Mouse (Mus musculus) CH12.LX (cell line): ENCODE measurements around the gene Pld5. TPM values are rescaled to one million over a fixed set of nuclear protein-coding genes. Genes with fewer than 3 reads are reported as not detected.

Experiments
- DNase-seq: peaks from one replicate; pipeline ENCODE4 v3.0.0-alpha.2; 2013; ENCODE audit errors: extremely low read depth
- H3K27ac ChIP-seq: 2 replicates; pipeline ENCODE4 v1.5.1; 2012; ENCODE audit warnings: low read depth, mild to moderate bottlenecking, control low read depth, moderate library complexity; ENCODE audit not compliant: insufficient read depth
- H3K27me3 ChIP-seq: replicated peaks from 2 replicates; pipeline ENCODE3; 2012; ENCODE audit warnings: inconsistent platforms
- H3K36me3 ChIP-seq, 2 experiments: replicated peaks in 1 of 2; 2 replicates each; pipeline versions ENCODE3 to v1.6.1; 2012; ENCODE audit warnings: inconsistent platforms in 1 of 2, low read length in 1 of 2, mild to moderate bottlenecking in 1 of 2, mixed read lengths in 1 of 2, moderate library complexity in 1 of 2; ENCODE audit not compliant: control insufficient read depth in 1 of 2, insufficient read depth in 1 of 2
- H3K4me1 ChIP-seq, 2 experiments: 2 replicates each; pipeline ENCODE4 v1.6.1; 2012; ENCODE audit warnings: inconsistent platforms in 1 of 2, moderate library complexity in 1 of 2; ENCODE audit not compliant: insufficient read depth in 2 of 2, control insufficient read depth in 1 of 2
- H3K4me2 ChIP-seq: 2 replicates; pipeline ENCODE4 v1.6.1; 2012; ENCODE audit warnings: low read depth, mild to moderate bottlenecking, control low read depth; ENCODE audit not compliant: poor library complexity, insufficient read depth, severe bottlenecking
- H3K4me3 ChIP-seq, 3 experiments: fragments of 150-350 bp in 1 of 3; sonication (generic) in 1 of 3; replicated peaks in 1 of 3; 2 replicates each; pipeline versions ENCODE3 to v1.5.1; 2011 to 2012; ENCODE audit warnings: low read depth in 2 of 3, low read length in 2 of 3, mild to moderate bottlenecking in 2 of 3, moderate library complexity in 2 of 3, control low read depth in 1 of 3, improper control_type of control experiment in 1 of 3, inconsistent platforms in 1 of 3, mixed read lengths in 1 of 3; ENCODE audit not compliant: poor library complexity in 1 of 3
- H3K79me2 ChIP-seq: replicated peaks from 2 replicates; pipeline ENCODE4 v1.6.1; 2012; ENCODE audit warnings: mild to moderate bottlenecking, moderate library complexity; ENCODE audit not compliant: control insufficient read depth, poor library complexity, insufficient read depth, severe bottlenecking; ENCODE audit errors: extremely low read depth
- H3K9ac ChIP-seq: 2 replicates; pipeline ENCODE4 v1.6.1; 2012; ENCODE audit warnings: low read depth, mild to moderate bottlenecking, control low read depth, moderate library complexity; ENCODE audit not compliant: insufficient read depth
- H3K9me3 ChIP-seq: replicated peaks from 2 replicates; pipeline ENCODE3; 2012; ENCODE audit warnings: low read length, inconsistent platforms, mixed read lengths
- CHD2 ChIP-seq: IDR thresholded peaks from 2 replicates; pipeline ENCODE4 v1.6.1; 2011; ENCODE audit warnings: low read length, improper control_type of control experiment
- CTCF ChIP-seq, 2 experiments: IDR thresholded peaks in 1 of 2; conservative IDR thresholded peaks in 1 of 2; 2 replicates each; pipeline ENCODE4 v1.5.1; 2011 to 2012; ENCODE audit warnings: low read depth in 2 of 2, low read length in 2 of 2, improper control_type of control experiment in 1 of 2, inconsistent platforms in 1 of 2, mild to moderate bottlenecking in 1 of 2, moderate library complexity in 1 of 2
- E2F4 ChIP-seq: IDR thresholded peaks from 2 replicates; pipeline ENCODE4 v1.6.1; 2011; ENCODE audit warnings: low read depth, low read length, improper control_type of control experiment; ENCODE audit not compliant: insufficient replicate concordance
- ELF1 ChIP-seq: IDR thresholded peaks from 2 replicates; pipeline ENCODE4 v1.6.1; 2014; ENCODE audit warnings: low read depth, mild to moderate bottlenecking, inconsistent platforms, low read length, improper control_type of control experiment
- GABPA ChIP-seq: IDR thresholded peaks from 2 replicates; pipeline ENCODE4 v1.6.1; 2012; ENCODE audit warnings: low read depth, low read length, improper control_type of control experiment, inconsistent platforms; ENCODE audit not compliant: insufficient replicate concordance
- JUN ChIP-seq: IDR thresholded peaks from 2 replicates; pipeline ENCODE4 v1.6.1; 2011; ENCODE audit warnings: low read depth, mild to moderate bottlenecking, low read length, improper control_type of control experiment, moderate library complexity; ENCODE audit not compliant: insufficient read depth
- MAX ChIP-seq: IDR thresholded peaks from 2 replicates; pipeline ENCODE4 v1.6.1; 2011; ENCODE audit warnings: low read length, improper control_type of control experiment
- MEF2A ChIP-seq: IDR thresholded peaks from 2 replicates; pipeline ENCODE4 v1.6.1; 2014; ENCODE audit warnings: low read depth, mild to moderate bottlenecking, inconsistent platforms, low read length, improper control_type of control experiment, borderline replicate concordance
- MYC ChIP-seq: IDR thresholded peaks from 2 replicates; pipeline ENCODE4 v1.6.1; 2011; ENCODE audit warnings: low read depth, mild to moderate bottlenecking, improper control_type of control experiment, low read length
- NELFE ChIP-seq: IDR thresholded peaks from 2 replicates; pipeline ENCODE4 v1.6.1; 2011; ENCODE audit warnings: low read depth, low read length, improper control_type of control experiment
- NRF1 ChIP-seq: IDR thresholded peaks from 2 replicates; pipeline ENCODE4 v1.6.1; 2014; ENCODE audit warnings: low read depth, mild to moderate bottlenecking, inconsistent platforms, low read length, improper control_type of control experiment, moderate library complexity
- PAX5 ChIP-seq: IDR thresholded peaks from 2 replicates; pipeline ENCODE4 v1.6.1; 2012; ENCODE audit warnings: low read length, inconsistent platforms, mixed read lengths
- POLR2A ChIP-seq: IDR thresholded peaks from 2 replicates; pipeline ENCODE4 v1.6.1; 2011; ENCODE audit warnings: low read depth, mild to moderate bottlenecking, improper control_type of control experiment, low read length
- POLR2AphosphoS2 ChIP-seq: IDR thresholded peaks from 2 replicates; pipeline ENCODE4 v1.6.1; 2011; ENCODE audit warnings: low read depth, low read length, improper control_type of control experiment
- RAD21 ChIP-seq: IDR thresholded peaks from 2 replicates; pipeline ENCODE4 v1.6.1; 2011; ENCODE audit warnings: low read depth, mild to moderate bottlenecking, low read length, improper control_type of control experiment, moderate library complexity
- RCOR1 ChIP-seq: conservative IDR thresholded peaks from 2 replicates; pipeline ENCODE4 v1.6.1; 2012; ENCODE audit warnings: low read depth, mild to moderate bottlenecking, inconsistent platforms, low read length, improper control_type of control experiment
- SMC3 ChIP-seq: IDR thresholded peaks from 2 replicates; pipeline ENCODE4 v1.6.1; 2011; ENCODE audit warnings: low read depth, low read length, improper control_type of control experiment
- TBP ChIP-seq: conservative IDR thresholded peaks from 2 replicates; pipeline ENCODE4 v1.6.1; 2011; ENCODE audit warnings: low read depth, low read length, improper control_type of control experiment
- USF1 ChIP-seq: IDR thresholded peaks from 2 replicates; pipeline ENCODE4 v1.6.1; 2014; ENCODE audit warnings: low read depth, mild to moderate bottlenecking, inconsistent platforms, low read length, improper control_type of control experiment
- ZKSCAN1 ChIP-seq: IDR thresholded peaks from 2 replicates; pipeline ENCODE4 v1.6.1; 2012; ENCODE audit warnings: low read depth, inconsistent platforms, low read length, improper control_type of control experiment, borderline replicate concordance
- ZMIZ1 ChIP-seq: IDR thresholded peaks from 2 replicates; pipeline ENCODE4 v1.6.1; 2012; ENCODE audit warnings: low read depth, mild to moderate bottlenecking, inconsistent platforms, low read length, improper control_type of control experiment
- ZNF384 ChIP-seq: IDR thresholded peaks from 2 replicates; pipeline ENCODE4 v1.6.1; 2012; ENCODE audit warnings: low read depth, low read length, improper control_type of control experiment, inconsistent platforms
- dilution Hi-C: fragments of 300-500 bp; cut with MboI; formaldehyde crosslinking; loops from 2 replicates; pipeline ENCODE4 v1.14.3; 2020; ENCODE audit warnings: low sequenced_read_pairs; ENCODE audit not compliant: extremely low pct_unique_long_range_greater_than_20kb, extremely low pct_ligation_motif_present
- in situ Hi-C: fragments of 300-500 bp; cut with MboI; formaldehyde crosslinking; loops from 3 replicates; pipeline ENCODE4 v1.14.3; 2019; ENCODE audit warnings: low sequenced_read_pairs, low pct_ligation_motif_present, low pct_unique_long_range_greater_than_20kb, mixed read lengths
- polyA plus RNA-seq: library from polyadenylated mRNA; unstranded; fragments of >175 nt; gene quantifications from 2 replicates; pipeline ENCODE4 v1.2.1, GENCODE M21; 2012; ENCODE audit warnings: low read depth; ENCODE audit not compliant: insufficient read length
- total RNA-seq, 2 experiments: library from RNA; depleted of rRNA; stranded (reverse); fragments of 300-350 nt in 1 of 2; fragments of >200 nt in 1 of 2; gene quantifications; 2 replicates each; pipeline ENCODE4 v1.2.3; 2012 to 2014

Pld5 gene
- total and polyA plus RNA-seq, 3 experiments = not detected

GRCm38 (mm10) chr1:176218217-176218616, 56.9 kb downstream of the Pld5 start:
- Histone ChIP-seq H3K9me3 (no peaks in the 10 kb centered on the region), H3K79me2 (no peaks in the 10 kb centered on the region), H3K9ac (no peak overlapping the region), H3K36me3 (no peaks in the 10 kb centered on the region), H3K4me1 (peaks cover 0 to 9% of the 10 kb centered on the region in 2 experiments; a peak in 2 of 4 replicates), H3K27ac (no peak overlapping the region), H3K4me2 (no peak overlapping the region), H3K4me3 (no peak overlapping the region), H3K27me3 (no peaks in the 10 kb centered on the region)
- DNase-seq = peak; percentile 40
- dilution Hi-C loops (no loop called here), in situ Hi-C loops (loop anchor here (25.0 kb wide), 1 partner anchor 644 kb away; no protein-coding TSS in a partner anchor)
- TF ChIP-seq CTCF (conservative IDR thresholded peaks at IDR 0.05 in 1 of 2, IDR thresholded peaks at IDR 0.05 in 1 of 2; ENCODE audit: low read depth in 2 of 2, low read length in 2 of 2) (peak; percentile 65 to 66), E2F4 (no peak), RCOR1 (no peak), NRF1 (no peak), SMC3 (peak; percentile 55), ZKSCAN1 (no peak), POLR2A (no peak), ZMIZ1 (no peak), ELF1 (no peak), CHD2 (no peak), RAD21 (peak; percentile 34)

- Histone ChIP-seq H3K79me2 (no peaks in the 10 kb centered on the region), H3K4me2 (no peak overlapping the region), H3K4me1 (peaks cover 0 to 9% of the 10 kb centered on the region in 2 experiments; a peak in 2 of 4 replicates), H3K9me3 (no peaks in the 10 kb centered on the region), H3K4me3 (no peak overlapping the region), H3K27ac (no peak overlapping the region), H3K9ac (no peak overlapping the region), H3K36me3 (no peaks in the 10 kb centered on the region), H3K27me3 (no peaks in the 10 kb centered on the region)
- dilution Hi-C loops (no loop called here), in situ Hi-C loops (loop anchor here (25.0 kb wide), 1 partner anchor 649 kb away; no protein-coding TSS in a partner anchor)
- no peak for TF ChIP-seq E2F4
- TF ChIP-seq MYC = no peak
- no peak for TF ChIP-seq ELF1
- TF ChIP-seq JUN = no peak
- no peak for TF ChIP-seq NELFE
- no peak for TF ChIP-seq ZNF384
- no peak for TF ChIP-seq PAX5
- TF ChIP-seq MEF2A = no peak
- TF ChIP-seq MAX = no peak
- TF ChIP-seq GABPA = no peak
- TF ChIP-seq SMC3 = no peak
- no peak for TF ChIP-seq POLR2AphosphoS2
- no peak for TF ChIP-seq ZKSCAN1
- TF ChIP-seq TBP = no peak
- TF ChIP-seq USF1 = no peak
- no peak for TF ChIP-seq ZMIZ1
- no peak for TF ChIP-seq NRF1
- no peak for DNase-seq
Measured at GRCm38 (mm10) chr1:176213645-176214221, 61.4 kb downstream of the Pld5 start.
